Mouse (Mus musculus) retina, postnatal 7 days (tissue): ENCODE results near the gene Car2.

Experiments used
- DNase-seq: peaks from one replicate; pipeline ENCODE4 v3.0.0-alpha.2; 2012; ENCODE audit warnings: low read depth, low spot score

Gene Car2

DNA sequence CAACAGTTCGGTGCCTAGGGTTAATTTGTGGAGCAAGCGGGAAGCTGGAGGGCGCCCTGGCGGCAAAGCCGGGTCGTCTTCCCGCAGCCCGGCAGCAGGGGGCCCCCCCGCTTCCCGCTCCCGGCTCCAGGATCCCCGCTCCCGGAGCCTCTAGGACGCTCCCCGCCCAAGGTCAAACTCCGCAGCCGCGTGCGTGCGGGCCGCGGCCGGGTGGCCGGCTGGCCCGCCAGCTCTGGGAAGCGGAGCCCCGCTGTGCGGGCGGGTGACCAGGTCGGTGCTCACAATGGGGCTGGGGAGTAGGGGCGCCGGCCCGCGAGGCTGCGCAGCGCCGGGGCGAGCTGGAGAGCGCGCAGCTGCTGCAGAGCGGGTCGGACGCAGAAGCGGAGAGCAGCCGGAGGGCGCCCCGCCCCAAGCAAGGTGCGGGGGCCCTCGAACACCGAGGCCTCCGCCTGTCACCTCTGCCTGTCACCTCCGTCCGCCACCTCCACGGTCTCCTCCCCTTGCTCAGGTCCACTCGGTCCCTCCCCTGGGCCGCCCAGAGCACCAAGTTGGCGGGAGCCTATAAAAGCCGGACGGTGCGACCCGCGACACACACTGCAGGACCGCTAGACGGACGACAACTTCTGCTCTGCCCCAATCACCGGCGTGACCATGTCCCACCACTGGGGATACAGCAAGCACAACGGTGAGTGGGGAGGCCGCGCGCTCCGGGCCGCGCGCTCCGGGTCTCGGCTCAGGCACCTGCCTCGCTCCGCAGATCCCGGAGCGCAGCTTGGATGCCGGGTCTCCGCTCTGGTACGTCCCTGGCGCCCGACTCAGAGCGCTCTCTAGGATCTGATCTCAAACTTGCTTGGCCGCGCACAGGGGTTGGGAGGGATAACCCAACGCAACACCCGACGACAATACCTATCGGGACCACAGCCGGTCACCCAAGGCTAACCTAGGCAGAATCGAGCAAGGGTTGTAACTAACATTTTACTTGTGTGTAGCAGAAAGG is at the start of gene Car2:
Gene Car2 (plus strand): TSS at position 172 of the 997 bp plus-strand sequence.
- DNase-seq: peak; percentile 63

GRCm38 (mm10) chr3:14838936-14839335 is 47.1 kb upstream of the Car2 start:
- DNase-seq: no peak

DNA sequence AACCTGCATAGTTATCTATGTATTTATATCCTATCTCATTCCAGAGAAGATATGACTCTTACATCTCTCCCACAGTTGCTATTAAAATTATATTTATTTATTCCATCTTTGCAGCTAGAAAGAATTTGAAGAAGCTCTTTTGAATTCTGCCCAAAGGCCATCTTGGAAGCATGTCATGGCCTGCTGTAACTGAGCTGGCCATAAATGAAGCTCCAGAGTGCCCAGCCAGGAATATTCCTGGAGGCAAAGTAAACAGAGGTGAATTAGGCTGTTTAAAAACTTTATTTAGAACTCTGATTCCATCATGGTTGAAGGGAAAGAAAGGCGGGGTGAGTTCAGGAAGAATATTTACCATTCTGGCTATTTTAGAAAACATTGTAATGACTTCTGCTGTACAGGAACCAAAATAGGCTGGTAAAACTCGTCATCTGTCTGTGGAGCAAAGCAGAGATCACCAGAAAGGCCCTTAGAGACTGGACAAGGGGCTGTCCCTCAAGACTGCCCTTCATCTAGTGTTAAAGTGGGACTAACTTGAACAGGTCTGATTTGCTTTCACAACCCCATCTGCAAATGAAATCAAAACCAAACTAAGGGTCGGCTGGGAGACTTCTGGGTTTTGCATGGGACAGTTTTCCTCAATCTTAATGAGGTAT is 46.5 kb upstream of the Car2 start:
- DNase-seq: no peak

DNA sequence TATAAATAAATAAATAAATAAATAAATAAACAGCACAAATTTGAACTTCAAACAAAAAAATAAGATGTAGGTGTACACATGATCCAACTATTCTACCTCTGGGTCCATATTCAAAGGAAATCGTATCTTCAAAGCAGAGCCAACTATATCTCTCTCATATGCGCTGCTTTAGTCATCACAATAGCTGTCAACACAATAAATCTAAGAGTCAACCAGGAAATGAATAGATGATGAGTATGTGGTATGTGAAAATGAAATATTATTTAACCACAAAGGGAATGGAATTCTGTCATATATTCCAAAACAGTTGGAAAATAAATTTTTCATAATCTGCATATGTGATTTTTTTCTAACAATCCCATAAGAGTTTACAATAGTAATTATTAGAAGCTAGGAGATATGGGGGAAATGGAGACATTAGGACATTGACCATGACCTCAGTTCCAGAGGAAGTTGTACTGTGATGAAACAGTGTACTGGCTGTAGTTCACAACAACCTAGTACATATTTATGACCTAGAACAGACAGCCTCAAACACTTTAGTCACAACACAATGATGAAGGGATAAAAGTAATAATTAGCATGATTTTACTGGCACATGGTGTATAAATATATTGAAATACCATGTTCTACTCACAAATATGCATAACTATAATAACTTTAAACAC is 37.4 kb upstream of the Car2 start:
- no peak for DNase-seq

- no peak for DNase-seq
Observed at GRCm38 (mm10) chr3:14853966-14854365, 32.1 kb upstream of the Car2 start.

DNA sequence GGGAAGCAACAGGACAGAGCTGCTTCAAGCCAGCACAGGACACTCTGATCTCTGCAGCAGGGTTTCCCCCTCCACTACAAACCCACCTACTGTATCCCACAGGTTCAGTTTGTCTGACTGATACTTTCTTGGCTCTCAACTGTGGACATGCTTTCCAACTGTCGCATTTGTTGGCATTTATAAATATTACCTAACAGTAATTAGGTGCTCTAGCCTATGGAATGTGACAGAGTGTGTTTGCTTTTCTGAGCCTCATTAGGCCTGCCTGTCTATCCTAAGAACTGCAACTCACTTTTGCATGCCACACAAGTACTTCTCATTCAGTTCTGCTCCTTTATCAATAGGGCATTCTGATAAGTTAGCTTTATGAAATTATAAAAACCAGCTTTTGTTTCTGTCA is 31.6 kb upstream of the Car2 start:
- no peak for DNase-seq

GRCm38 (mm10) chr3:14857874-14858273 is 28.2 kb upstream of the Car2 start:
- DNase-seq: no peak

GRCm38 (mm10) chr3:14860291-14860690 is 25.8 kb upstream of the Car2 start:
- no peak for DNase-seq

GRCm38 (mm10) chr3:14861165-14861564 is 24.9 kb upstream of the Car2 start:
- no peak for DNase-seq

- no peak for DNase-seq
Observed at GRCm38 (mm10) chr3:14861787-14862186, 24.3 kb upstream of the Car2 start.

DNA sequence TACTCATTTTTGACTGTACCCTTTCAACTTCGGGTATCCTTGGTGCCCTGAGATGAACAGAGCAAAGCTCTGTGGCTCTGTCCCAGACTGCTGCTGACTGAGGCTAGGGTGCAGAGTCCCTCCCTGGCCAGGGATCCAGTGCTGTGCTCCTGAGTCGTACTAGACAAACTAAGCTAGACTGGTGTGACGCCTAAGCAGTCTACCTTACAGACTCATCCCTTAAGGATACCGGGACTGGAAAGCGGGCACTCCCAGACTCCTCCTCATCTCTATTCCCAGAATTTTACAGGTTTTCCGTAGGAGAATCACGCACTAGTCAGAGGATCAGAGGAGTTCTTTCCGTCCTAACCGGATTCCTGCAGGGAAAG is 23.4 kb upstream of the Car2 start:
- DNase-seq: no peak

- no peak for DNase-seq
Observed at GRCm38 (mm10) chr3:14863022-14863711, 22.9 kb upstream of the Car2 start, which contains the start of gene Car3. Gene Car3 (plus strand): TSS chr3:14863512.

DNA sequence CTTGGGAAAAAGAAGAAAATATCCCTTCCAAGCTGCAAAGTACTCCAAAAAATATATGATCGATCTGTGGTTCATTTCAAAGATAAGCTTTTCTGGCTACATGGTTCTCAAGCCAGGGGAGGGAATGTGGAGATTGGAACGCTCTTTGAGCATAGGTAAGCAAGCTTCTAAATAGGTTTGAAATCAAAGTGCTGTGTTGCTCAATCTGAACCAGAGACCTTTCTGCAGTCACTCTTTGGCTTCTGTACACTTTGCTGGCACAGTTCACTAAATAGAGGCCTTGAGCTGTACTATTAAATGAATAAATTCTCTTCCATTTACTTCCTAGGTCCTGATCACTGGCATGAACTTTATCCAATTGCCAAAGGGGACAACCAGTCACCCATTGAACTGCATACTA is 22.2 kb upstream of the Car2 start:
- DNase-seq: no peak

- no peak for DNase-seq
Observed at GRCm38 (mm10) chr3:14865941-14866340, 20.1 kb upstream of the Car2 start.

DNA sequence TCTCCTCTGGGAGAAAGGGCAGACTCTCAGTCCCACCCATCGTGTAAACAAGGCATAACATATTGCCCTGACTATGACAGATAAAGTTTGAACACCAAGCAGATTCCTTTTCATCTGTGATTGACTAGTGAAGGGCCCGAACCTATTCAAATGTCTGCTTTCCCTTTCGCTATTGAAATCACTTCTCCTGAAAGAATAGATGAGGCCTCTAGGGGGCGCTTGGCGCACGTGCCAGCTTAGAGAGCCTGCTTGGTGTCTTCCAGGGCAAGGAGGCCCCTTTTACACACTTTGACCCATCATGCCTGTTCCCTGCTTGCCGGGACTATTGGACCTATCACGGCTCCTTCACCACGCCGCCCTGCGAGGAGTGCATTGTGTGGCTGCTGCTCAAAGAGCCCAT is 16.3 kb upstream of the Car2 start:
- peak; percentile 54 for DNase-seq

GRCm38 (mm10) chr3:14870528-14870927 is 15.5 kb upstream of the Car2 start:
- DNase-seq: no peak

DNA sequence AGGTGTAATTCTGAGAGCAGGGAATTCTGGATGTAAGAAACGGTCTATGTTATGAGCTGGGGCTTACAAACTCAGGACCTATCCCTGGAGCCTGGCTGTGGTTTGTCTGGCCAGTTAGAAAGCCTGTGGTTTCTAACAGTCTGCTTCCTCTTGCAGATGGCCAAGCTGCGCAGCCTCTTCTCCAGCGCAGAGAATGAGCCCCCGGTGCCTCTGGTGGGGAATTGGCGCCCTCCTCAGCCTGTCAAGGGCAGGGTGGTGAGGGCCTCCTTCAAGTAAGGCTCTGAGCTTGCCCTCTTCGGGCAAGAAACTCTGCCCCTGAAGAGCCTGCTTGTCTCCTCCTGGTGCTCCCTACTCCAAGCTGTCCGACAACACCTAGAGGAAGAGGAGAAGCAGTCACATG is 14.7 kb upstream of the Car2 start:
- DNase-seq: no peak

DNA sequence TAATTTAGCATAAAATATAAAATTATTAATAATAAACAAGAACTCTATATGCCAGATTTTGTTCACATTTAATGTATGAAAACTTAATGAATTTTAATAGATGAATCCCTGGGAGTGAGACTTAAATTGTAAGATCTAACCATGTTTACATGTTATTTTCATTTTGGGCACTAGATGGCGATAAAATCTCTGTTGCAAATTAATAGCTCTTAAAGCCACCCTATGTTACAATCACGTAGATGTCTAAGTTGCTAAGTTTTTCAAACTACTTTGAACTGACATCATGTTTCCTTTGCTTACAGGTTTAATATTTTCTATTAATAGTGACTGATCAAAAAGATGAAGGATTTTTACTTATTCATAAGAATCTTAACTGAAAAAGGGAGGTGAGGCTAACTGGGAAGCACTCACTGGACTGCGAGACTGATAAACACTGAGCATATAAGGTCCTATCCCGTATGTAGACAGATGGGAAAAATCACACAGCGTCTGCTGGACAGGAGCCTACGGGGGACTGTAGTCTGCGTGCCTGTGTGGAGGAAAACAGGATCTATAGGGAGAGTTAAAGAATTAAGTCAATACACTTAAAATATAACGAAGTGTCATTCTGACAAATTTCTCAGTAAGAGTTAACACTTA is 11.6 kb upstream of the Car2 start:
- DNase-seq: peak; percentile 62

- DNase-seq: no peak
Observed at GRCm38 (mm10) chr3:14876325-14876918, 9.7 kb upstream of the Car2 start.

DNA sequence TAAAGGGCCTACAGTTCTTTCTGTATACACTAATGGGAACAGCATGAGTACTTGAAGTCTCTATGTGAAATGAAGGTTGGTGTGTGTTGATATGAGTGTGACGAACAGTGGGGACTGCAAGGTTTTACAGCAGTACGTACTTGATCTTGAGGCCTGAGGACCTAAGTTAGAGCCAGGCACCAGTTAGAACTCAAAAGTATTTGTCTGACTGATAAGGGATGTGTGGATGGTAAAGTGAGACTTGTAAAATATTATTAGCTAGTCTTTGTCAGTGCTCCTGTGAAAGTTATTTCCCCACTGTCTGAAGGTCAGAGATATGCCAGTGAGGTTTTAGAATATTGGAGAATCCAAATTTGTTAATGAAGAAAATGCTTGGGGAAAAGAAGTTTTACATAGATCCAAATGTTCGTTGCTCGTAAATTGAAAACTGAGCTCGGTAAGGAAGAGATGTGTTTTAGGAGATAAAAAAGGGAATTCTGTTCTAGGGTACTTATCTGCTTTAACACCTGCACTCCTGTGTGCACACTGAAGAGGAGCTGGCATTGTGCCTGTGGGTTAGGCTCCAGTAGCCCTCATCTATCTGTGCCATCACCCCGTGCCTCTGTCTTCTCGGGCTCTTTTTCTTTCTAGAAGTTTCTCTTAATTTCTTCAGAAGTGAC is 8.7 kb upstream of the Car2 start:
- DNase-seq: no peak
